Mouse (Mus musculus): Measurements from ENCODE around the gene Nfix. TPM values are rescaled to one million over a fixed set of nuclear protein-coding genes. Genes with fewer than 3 reads are reported as not detected.

Nfix gene
- total RNA-seq, 2 experiments from 2014 or later: 12.0 to 44.4 TPM

DNA sequence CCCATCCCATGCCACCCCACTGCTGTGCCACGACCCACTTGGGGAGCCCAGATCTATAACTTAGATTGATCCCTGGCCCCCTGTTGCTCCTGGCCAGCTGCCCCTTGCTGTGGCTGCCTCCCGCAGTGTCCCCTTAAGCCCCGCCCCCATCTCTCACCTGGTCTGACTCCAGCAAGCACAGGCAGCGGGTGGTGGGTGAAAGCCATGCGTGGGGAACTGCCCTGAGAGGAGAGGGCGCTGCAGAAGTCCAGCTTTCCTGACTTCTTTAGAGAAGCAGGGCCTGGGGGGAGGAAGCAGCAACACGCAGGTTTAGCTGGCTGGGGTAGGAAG lies 76.6 kb downstream of the Nfix start:
- peak; percentile 15; the same call in 1 of the 2 replicates for ATAC-seq (replicated peaks; ENCODE audit: poor library complexity)

DNA sequence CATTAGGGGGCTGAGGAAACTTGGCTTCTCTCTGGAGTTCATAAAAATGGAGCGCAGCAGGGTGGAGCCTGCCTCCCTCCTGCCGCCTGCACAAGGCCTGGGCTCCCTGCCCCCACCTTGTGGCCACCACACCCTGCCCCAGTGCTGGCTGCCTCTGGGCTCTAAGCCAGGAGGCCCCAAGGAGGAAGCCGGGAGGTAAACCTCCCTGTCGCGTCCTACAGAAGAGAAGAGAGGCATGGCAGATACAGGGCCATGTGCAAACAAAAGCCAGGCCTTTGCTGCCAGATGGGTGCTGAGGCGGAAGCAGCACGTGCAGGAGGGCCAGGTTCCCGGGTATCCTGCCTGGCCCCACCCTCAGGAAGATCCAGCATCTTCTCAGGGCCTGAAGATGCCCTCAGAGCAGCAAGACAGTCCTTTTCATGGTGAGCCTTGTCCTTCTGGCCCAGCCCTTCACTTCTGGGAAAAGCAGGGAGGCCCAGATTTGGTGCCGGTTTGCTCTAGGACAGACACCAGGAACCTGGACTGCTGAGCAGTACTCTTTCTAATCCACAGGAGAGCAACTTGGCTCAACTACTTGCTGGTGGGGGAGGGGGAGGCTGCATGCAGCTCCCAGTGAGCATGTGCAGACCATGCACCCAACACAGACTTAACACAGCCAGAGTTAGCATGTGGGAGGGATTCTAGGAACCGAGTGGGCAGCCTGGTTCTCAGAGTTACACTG lies 77.1 kb downstream of the Nfix start, which contains the start of gene G430095P16Rik:
Gene G430095P16Rik (plus strand): TSS at position 158 of the 721 bp plus-strand sequence.
- ATAC-seq (replicated peaks; ENCODE audit: poor library complexity): peak; percentile 83

DNA sequence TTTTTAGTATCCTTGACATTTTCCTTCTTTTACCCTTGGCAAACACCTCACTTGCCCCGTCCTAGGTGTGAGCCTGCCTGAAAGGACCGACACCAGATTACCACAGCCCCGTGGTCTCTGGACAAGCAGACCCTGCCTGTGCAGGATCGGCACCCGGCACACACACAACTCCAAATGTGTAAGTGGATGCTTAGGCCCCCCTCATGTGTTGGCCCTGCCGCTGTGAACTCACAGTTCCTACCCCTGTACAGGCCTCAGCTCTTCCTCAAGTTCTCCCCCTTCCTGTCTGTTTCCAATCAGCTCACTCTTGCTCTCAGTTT lies 77.7 kb downstream of the Nfix start:
- ATAC-seq (replicated peaks; ENCODE audit: poor library complexity): no peak

DNA sequence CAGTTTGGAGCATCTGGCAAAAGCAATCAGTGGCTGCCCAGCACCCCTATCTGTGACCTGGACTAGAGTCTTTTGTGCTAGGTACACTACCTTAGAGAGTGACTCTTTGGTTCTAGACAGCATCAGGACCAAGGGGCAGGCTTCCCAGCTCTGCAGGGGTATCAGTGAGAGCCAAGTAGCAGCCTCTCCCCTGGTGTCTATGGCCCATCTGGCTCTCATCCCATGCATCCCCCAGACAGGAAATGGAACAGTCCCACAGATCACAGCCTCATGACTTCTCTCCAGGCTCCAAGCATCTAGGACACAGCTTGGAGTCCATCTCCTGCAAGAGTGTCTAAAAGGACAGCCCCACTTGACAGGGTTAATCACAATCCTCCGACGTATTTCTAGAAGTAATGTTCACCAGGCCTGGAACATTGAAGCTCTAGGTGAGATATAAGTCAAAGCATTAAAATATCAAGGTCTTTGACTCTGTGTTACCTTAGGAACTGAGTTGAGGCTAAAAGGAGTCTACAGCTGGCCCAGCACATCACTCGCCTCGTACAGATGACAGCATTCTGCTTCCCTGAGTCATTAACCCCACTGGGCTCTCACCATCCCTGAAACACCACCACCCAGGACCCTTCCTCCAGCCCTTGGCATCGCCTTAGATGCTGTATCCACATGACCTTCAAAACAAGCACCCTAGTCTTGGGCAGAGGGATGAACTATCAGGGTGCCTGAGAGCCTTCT lies 81.0 kb downstream of the Nfix start:
- ATAC-seq (replicated peaks; ENCODE audit: poor library complexity): no peak

DNA sequence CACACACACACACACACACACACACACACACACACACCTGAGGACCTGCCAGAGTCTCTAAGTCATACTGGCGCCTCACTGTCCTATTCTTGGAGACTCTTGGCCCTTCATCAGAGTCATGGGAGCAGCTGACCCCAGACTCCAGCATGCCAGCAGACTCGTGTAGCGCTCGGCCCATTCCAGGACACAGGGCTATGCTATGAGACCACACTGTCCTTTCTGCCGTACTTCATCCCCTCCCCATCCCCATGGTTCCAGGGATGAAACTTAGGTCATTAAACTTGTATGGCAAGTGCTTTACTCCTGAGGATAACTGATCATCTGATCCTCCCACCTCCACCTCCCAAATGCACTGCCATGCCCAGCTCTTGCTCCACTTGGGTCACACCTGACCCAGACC lies 81.7 kb downstream of the Nfix start:
- no peak for ATAC-seq (replicated peaks; ENCODE audit: poor library complexity)

DNA sequence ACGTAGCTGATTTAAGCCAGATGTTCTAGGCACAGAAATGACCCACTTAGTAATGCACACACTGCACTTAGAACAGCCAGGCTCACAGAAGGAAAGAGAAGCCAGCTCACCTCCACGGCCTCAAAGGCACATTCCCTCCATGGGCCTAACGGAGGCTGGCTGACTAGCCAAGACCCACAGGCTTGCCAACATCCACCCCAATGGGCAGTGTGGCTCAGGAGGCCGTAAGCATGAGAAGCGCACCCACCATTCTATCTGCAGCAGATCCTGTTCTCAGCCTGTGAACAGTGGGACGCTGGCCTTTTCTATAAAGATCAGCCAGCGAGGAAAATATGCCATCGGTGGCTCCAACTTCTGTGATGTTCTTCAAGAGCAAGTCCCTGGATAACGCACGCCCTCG lies 83.4 kb downstream of the Nfix start:
- no peak for ATAC-seq (replicated peaks; ENCODE audit: poor library complexity)

DNA sequence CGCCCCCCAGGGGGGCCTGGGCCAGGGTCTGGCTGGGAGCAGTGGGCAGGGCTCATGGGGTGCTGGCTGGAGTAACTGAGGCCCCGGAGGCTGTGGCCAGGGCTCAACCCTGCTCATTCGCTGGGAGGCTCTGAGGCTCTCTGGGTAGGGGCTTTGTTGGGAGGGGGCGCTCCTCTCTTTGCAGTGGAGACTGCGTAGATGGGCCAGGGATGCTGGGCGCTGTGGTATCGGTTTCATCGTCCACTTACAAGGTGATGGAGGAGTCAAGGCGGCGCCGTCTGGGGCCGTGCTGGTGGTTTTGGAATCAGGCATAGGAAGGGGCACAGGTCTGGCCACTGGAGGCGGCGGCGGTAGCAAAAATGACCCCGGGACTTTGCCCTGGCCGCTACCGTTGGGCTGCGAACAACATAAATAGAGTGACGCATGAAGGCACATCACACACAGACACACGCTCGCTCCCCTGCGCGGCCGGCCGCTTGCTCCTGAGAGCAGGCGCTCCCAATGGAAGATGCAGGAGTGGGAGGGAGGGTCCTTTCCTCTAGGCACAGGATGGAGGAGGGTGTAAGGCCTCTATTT lies 84.2 kb downstream of the Nfix start:
- no peak for ATAC-seq (replicated peaks; ENCODE audit: poor library complexity)

DNA sequence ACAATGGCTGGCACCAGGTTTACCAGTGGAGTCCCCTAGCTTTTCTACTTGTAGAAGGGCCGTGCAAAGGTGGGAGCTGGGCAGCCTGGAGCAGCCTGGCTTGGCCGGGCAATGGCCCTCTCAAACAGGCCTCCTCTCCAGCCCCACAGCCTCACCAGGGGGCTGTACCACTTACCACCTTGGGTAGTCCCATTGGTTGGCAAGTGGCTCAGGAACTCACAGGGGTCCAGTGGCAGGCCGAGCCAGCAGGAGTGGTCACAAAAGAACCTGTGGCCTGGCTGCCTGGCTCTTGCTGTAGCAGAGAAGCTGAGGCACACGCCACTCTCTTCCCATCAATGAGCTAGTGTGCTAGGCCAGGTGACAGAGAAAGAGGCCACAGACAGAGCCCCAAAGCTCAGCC lies 86.0 kb downstream of the Nfix start:
- no peak for ATAC-seq (replicated peaks; ENCODE audit: poor library complexity)

DNA sequence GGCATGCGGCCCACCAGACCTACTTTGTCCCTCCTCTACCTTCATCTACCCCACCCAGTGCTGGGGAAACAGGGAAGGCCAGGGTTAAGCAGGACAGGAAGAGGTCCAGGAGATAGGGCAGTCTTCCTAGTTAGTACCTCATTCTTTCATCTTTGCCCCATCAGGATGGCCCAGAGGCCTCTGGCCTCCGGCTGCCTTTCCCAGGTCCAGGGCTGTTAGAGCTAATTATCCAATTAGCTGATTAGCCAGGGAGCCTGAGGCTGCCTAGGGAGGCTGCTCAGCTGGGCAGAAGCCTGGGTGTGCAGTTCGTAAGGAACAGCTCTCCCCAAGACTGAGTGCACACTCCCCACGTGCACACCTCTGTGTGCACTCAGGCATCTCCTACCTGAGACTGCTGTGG lies 86.8 kb downstream of the Nfix start:
- no peak for ATAC-seq (replicated peaks; ENCODE audit: poor library complexity)

DNA sequence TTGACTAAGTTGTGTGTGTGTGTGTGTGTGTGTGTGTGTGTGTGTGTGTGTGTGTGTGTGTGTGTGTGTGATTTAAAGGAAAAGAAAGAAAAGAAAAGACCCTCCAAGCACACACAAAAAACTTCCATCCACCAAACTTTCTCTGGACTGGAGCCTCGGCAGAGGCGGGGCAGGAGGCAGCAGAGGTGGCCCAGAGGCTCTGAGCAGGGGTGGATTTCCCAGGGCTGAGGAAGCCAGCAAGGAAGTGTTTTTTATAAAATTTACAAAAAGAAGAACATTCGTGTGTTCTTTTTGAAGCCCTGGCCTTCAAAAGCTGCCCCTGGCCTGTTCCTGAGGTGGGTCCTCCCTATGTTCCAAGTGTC lies 87.4 kb downstream of the Nfix start:
- no peak for ATAC-seq (replicated peaks; ENCODE audit: poor library complexity)

DNA sequence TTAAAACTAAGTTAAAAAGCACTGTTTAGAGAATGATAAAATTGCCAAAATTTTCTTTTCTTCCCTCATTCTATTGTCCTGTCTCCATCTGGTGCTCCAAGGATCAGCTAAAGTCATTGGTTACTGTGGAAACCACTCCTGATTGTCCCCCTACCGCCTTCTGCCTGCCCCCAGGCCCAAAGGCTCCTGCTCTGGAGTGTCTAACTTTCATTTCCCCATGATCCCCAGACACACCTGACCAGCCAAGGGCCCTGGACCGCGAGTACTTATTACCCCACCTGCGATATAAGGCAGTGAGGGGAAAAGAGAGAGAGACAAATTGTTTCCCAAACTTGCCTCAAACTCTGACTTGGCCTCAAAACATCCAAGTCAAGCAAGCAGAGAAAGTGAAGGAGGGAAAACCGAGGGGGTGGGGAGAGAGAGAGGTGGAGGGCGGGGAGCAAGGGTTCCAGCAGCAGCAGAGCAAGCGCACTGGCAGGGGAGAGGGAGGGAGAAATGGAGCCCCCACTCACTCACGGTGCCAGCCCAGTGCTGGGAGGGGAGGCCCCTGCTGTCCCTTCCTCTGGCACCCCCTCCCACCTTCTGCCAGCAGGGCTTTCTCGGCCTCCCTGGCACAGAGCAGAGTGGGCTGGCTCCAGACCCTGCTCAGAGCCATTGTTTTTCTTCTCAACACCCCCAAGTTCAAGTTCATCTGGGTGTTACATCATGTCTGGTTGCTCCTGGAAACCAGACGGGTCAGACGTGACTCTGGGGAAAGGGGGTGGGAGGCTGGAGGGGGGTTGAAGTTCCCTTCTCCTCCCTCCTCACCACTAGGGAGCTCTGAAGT lies 88.0 kb downstream of the Nfix start:
- 0 out of 2 replicates have a peak, but pooled peaks have one; percentile 12 for ATAC-seq (replicated peaks; ENCODE audit: poor library complexity)

DNA sequence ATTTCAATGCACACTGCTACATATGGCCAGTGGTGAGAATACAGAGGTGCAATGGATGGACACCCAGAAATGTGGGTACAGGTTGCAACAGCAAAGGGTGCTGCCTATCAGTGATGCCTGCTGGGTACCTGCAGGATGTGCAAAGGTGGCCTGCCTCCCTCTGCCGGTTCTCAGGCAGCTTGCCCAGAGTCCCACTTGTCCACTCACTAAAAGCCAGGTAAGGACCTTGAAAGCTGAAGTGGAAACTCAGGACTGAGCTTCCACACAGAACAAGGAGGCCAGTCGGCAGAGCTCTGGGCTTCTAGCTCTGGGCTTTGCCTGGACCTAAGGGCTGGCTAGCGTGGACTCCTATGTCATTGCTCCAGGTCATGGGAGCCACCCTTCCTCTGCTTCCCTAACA lies 88.8 kb downstream of the Nfix start:
- no peak for ATAC-seq (replicated peaks; ENCODE audit: poor library complexity)

DNA sequence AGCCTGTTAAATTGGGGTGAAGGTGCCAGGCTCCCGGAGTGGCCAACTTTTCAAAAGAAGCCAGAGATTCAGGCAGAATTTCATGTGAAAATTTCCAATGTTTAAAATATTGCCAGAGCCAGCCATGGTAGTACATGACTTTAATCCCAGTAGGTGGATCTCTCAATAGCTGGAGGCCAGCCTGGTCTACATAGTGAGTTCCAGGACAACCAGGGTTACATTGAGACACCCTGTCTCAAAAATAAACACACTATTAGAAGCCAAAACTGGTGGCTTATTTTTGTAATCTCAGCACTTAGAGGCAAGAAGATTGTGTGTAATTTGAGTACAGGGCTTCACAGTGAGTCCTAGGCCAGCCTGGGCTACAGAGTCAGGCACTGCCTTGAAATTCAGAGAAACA lies 90.2 kb downstream of the Nfix start:
- ATAC-seq (replicated peaks; ENCODE audit: poor library complexity): no peak

DNA sequence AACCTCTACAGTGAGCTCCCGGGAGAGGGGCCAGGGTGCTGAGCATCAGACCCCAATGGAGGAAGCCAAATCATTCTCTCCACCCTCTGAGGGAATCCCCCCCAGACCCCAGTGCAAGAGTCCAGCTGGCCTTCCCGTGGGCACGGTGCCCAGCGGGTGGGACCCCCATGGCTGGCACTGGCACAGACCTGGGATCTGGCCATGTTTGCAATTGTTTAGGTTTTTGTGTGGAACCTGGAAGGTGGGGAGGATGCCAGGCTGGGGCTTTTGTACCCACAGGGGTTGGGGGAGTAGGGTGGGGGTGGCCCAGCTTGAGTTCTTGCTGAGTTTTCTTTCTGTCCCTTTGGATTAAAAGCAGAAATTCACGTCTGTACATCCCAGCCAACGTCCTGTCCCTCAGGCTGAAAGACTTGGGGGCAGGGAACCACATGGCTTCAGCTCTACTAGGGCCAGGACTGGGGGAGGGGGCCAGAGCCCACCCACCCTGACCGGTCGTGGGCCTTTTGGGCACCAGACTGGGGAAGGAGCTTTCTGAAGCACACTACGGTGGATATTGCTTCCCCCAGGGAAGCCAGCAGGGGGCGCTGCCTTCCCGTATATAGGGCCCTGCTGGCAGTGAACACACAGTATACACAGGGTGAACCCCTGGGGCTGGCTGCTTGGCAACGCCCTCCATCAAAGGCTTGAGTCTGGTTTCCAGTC lies 91.2 kb downstream of the Nfix start:
- ATAC-seq (replicated peaks; ENCODE audit: poor library complexity): peak; percentile 59

DNA sequence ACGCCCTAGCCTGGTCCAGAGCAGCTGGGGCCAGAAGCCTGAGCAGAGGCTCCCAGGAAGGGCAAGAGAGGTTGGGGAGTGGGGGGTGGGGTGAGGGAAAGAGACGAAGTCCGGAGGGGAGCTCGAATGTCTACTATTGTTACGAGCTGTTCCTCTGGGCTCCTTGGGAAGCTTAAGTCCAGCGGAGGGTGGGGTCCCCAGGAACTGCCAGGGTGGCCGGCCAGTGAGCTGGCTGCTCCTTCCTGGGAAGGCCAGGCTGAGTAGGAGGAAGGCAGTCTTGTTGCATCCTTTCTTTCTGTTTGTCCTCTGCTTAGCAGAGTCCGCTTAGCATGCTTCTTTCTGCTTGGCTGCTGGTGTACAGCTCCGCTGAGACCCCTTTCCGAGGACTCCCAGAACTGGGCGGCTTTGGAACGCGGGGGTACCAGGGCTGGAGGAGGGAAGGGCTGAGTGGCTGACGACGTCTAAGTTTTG lies 92.0 kb downstream of the Nfix start:
- ATAC-seq (replicated peaks; ENCODE audit: poor library complexity): no peak

DNA sequence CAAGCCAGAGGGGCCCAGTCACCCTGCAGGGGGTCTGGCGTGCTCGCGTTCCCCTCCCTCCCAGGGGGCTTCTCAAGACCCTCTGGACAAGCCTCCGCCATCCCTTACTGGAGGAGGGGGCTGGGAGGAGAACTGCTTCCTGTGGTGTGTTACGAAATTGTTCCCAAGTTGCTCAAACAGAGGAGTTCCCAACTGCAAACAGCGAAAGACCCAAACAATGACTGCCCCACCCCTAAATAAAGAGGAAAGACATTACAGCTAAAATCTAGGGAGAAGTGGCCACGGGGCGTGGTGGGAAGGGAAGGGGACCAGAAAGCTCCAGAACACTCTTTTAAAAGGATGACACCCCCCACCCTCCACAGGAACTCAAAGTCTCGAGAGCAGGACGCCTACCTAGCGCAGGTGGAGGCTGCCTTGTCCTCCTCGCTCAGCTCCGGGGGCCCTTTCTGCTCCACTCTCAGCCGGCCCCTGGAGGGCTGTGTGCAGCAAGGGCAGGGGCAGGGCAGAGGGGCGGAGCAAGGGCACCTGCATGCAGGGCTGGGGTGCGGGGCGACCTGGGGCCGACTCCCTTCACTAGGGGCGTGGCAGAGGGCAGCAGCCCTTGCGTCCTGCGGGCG lies 92.8 kb downstream of the Nfix start:
- ATAC-seq (replicated peaks; ENCODE audit: poor library complexity): peak; percentile 21

DNA sequence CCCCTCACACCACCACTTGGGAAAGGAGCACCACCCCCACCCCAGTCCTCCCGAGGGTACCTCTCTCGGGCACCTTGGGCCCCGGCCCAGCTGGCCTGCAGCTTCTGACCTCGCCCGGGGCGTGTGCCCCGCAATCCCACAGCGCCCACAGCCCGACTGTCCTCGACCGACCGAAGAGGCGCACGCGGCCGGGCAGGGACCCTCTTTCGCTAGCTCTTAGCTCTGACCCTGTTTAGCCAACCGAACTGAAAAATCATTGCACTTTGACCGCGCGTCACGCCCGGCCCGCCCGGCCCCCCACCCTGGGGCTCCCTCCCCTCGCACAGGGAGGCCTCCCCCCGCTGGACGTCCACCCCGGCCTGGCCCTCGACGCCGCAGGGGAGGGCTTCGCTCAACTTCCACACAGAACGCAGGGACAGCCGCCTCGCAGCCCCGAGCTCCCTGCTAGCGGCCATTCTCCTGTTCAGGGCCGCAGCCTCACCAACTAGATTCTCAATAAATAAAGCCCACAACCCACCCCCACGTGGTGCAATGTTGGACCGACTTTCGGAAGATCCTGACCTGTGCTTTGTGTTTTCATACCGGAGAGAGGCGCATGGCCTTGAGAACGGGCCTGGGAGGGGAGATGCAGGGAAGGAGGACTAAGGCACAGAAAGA lies 93.4 kb downstream of the Nfix start:
- peak; percentile 2; the same call in 1 of the 2 replicates for ATAC-seq (replicated peaks; ENCODE audit: poor library complexity)

DNA sequence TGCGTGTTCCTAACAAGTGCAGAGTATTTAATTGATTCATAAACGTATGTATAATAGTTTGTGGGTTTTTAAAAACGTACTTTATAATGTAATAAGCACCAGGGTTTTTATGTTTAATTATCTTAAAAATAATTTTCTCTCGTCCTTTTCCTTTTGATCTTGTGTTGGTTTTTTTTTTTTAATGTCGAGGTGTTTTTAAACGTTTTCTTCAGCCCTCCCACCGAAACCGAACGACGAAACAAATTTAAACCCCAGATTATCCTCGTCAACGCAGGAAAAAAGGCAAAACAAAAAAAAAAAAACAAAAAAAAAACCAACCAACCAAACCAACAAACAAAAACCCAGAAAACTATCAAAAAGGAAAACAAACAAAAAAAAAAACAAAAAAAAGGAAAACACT lies 94.2 kb downstream of the Nfix start:
- ATAC-seq (replicated peaks; ENCODE audit: poor library complexity): no peak

DNA sequence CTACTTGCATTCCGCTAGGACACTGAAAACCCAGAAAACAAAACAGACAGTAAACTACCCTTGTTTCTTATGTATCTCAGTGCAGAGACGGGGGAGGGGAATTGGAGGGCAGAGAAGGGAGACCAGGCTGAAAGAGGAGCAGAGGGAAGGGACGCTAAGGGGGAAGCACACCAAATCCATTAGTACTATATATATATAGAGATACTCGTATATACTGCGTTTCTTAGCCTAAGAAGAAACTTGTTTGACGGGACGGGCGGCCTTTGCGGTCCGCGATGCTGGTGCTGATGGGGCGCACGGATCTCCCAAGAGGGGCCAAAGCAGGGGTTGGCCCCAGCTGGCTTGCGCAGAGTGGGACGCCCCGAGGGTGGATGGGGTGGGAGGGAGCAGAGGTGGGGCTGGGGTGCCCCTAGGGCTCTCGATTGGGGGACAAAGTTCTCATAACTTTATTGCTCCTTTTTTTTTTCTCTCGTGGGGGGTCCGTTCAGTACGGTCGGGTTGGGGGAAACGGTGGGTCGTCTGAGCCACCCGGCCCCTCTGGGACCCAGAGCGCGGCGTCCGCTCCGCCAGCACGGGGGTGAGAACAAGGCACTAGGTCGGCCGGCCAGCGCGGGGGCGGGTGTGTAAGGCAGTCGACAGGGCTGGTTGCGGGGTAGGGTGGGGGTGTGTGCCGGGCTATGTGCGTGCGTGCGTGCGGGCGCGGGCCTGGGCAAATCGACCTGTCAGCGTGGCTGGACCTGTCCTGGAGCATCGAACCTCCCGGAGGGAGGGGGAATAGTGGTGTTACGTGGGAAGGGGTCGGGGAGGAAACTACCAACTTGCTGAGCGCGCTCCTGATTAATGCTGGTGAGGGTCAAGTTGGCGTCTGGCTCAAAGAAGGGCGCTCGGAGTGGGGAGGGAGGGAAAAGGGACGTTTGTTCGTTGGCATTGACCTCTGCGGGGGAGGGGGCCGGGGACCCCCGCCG lies 95.0 kb downstream of the Nfix start:
- ATAC-seq (replicated peaks; ENCODE audit: poor library complexity): no peak
